Mouse (Mus musculus): Measurements from ENCODE around the gene Celf6. TPM values are rescaled to one million over a fixed set of nuclear protein-coding genes. Genes with fewer than 3 reads are reported as not detected.

The Celf6 gene
- polyA plus RNA-seq (2015; fragmentation: Nextera tagmentation; extraction: Ambion mirVana), result 0.69 and 2.5 TPM in 2 replicates

DNA sequence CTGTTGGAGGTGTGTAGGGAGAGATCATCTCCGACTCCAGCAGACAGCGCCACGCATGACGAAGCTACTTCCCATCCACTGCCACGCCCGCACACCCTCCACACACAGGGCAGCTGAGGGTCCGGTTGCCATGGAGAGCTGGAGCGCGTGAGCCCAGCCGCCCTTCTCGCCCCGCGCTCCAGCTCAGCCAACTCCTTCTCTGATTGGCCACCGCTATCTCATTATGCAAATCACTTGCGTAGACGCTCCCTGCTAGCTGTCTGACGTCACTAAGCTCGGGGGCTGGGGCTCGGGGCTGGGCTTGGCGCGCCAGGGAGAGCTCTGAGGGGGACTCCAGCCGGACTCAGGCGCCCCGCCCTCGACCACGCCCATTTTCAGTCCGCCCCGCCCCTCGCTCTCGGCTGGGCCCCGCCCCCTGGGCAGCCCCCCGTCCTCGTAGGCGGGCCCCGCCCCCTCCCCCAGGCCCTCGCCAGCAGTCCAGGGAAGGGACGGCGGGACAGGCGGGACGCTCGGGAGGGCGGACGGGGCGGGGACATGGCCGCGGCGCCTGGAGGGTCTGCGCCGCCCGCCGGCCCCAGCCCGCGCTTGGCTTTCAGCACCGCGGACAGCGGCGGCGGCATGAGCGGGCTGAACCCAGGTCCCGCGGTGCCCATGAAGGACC, at the start of gene Celf6:
Gene Celf6, plus strand, starts transcription at position 74 of the 661 bp plus-strand sequence.
- Histone ChIP-seq H3K4me2 (peak within 1 kb of the TSS; percentile 85), H3K36me3 (no peaks in the 10 kb centered on the region), H3K4me1 (peaks cover 12% of the 10 kb centered on the region), H3K4me3 (replicated peaks) (peak within 1 kb of the TSS; percentile 48), H3K9ac (no peak within 1 kb of the TSS), H3K27me3 (peaks cover 60% of the 10 kb centered on the region), H3K27ac (no peak within 1 kb of the TSS), H3K9me3 (replicated peaks) (no peaks in the 10 kb centered on the region)
- ATAC-seq (replicated peaks; ENCODE audit: low FRiP score), result peak; percentile 98
- WGBS, result under 1% methylated on average over 54 of the region's 61 CpGs

DNA sequence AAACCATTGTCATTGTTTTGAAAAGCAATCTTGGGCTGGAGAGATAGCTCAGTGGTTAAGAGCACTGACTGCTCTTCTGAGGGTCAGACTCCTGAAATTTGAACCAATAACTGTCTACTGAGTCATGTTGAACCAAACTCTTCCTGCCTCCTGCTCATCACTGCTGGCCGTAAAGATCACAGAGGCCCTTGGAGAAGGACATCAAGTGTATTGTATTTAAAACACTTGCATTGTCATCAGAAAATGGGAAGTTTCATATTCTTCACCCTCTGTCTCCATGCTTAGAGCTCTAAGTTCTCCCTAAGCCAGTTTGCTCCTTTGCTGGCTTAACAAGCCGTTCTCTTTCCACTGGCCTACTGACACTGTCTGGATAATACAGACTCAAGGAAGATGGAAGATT, 49.4 kb upstream of the Celf6 start:
- 76% methylated on average over 2 of the region's 2 CpGs for WGBS

DNA sequence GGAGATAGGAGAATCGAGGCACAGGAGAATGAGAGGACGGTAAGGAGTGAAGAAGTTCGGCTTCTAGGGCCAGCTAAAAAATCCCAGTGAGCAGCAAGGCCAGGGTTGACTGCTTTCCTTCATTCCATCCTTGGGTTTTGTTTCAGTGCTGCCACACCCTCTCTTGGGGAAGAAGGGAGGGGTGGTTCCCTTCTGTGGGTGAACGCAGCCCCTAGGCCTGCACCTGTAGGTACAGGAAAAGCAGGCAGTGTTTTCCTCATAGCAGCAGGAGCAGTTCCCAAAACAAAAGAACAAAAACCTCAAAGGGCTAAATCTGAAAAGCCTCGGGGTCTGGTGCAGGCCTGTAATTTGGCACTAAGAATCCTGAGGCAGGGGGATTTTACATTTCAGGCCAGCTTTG, 46.1 kb upstream of the Celf6 start:
- no peaks in the 10 kb centered on the region for H3K4me1 ChIP-seq
- H3K36me3 ChIP-seq, result no peaks in the 10 kb centered on the region
- H3K9me3 ChIP-seq (replicated peaks), result no peaks in the 10 kb centered on the region
- WGBS, result 29% methylated on average over 5 of the region's 5 CpGs
- H3K4me2 ChIP-seq, result no peak overlapping the region
- no peak overlapping the region for H3K9ac ChIP-seq
- H3K27ac ChIP-seq, result no peak overlapping the region
- no peaks in the 10 kb centered on the region for H3K27me3 ChIP-seq
- ATAC-seq (replicated peaks; ENCODE audit: low FRiP score), result no peak
- H3K4me3 ChIP-seq (replicated peaks), result no peak overlapping the region

More for the DNA sequence above, 49.4 kb upstream of the Celf6 start:
- Histone ChIP-seq H3K27me3 (no peaks in the 10 kb centered on the region), H3K9me3 (replicated peaks) (no peaks in the 10 kb centered on the region), H3K27ac (no peak overlapping the region), H3K4me3 (replicated peaks) (no peak overlapping the region), H3K4me1 (no peaks in the 10 kb centered on the region), H3K4me2 (no peak overlapping the region), H3K9ac (no peak overlapping the region), H3K36me3 (no peaks in the 10 kb centered on the region)
- no peak for ATAC-seq (replicated peaks; ENCODE audit: low FRiP score)

DNA sequence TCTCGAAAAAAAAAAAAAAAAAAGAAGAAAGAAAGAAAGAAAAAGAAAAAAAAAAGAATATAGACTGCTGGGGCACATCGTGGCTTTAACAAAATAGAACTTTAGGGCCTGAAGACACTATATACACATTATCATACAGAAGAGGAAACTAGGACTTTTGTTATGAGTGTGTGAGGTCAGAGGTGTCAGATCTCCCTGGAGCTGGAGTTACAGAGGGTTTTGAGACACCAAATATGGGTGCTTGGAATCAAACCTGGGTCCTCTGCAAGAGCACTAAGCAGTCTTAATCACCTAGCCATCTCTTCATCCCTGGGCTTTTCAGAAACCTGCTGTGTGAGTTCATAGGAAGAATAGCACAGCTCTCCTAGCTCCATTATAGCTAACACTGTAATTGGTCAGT, 44.3 kb upstream of the Celf6 start:
- ATAC-seq (replicated peaks; ENCODE audit: low FRiP score), result no peak

DNA sequence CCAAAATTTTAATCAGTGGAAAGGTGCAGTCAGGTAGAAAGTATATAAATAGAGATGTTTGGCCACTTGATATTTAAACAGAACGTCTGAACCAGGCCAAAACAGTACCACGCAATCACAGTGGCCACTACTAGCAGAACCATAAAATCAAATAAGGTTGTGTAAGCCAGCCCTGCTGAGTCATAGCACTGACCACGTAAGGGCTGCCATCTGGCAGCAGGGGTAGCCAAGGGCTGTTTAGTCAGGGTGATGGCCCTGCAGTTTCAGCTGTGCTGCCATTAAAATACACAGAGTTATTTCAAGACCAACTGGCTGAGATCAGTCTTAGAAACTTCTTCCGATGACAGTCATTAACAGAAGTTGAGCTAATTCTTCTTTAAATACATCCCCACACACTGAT, 43.8 kb upstream of the Celf6 start:
- H3K27me3 ChIP-seq, result no peaks in the 10 kb centered on the region
- no peak overlapping the region for H3K9ac ChIP-seq
- no peak overlapping the region for H3K4me2 ChIP-seq
- H3K4me1 ChIP-seq, result peaks cover under 1% of the 10 kb centered on the region
- 59% methylated on average over 4 of the region's 4 CpGs for WGBS
- ATAC-seq (replicated peaks; ENCODE audit: low FRiP score), result no peak
- no peak overlapping the region for H3K27ac ChIP-seq
- no peaks in the 10 kb centered on the region for H3K36me3 ChIP-seq
- no peaks in the 10 kb centered on the region for H3K9me3 ChIP-seq (replicated peaks)
- no peak overlapping the region for H3K4me3 ChIP-seq (replicated peaks)

More for the DNA sequence above, 44.3 kb upstream of the Celf6 start:
- Histone ChIP-seq H3K9ac (no peak overlapping the region), H3K4me1 (no peaks in the 10 kb centered on the region), H3K36me3 (no peaks in the 10 kb centered on the region), H3K27ac (no peak overlapping the region), H3K9me3 (replicated peaks) (no peaks in the 10 kb centered on the region), H3K27me3 (no peaks in the 10 kb centered on the region), H3K4me2 (no peak overlapping the region), H3K4me3 (replicated peaks) (no peak overlapping the region)
- 83% methylated on average over 2 of the region's 2 CpGs for WGBS

DNA sequence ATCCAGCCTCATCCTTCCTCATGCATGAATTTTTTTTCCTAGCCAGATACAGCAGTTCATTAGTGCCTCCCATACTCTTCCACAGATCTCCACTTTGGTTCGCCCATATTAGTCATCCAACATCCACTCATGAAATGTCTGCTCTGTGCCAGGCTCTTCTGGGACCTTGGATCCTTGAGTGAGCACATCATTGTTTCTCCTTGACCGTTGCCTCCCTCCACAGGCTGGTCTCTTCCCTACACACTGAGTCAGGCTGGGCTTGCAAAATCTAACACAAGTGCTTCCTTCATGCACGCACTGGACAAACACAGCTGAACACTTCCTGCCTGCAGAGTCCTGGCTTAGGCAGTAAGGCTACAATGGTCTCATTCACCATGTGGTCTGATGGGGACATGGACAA, 40.1 kb upstream of the Celf6 start:
- Histone ChIP-seq H3K36me3 (no peaks in the 10 kb centered on the region), H3K9me3 (replicated peaks) (no peaks in the 10 kb centered on the region), H3K4me2 (no peak overlapping the region), H3K27me3 (no peaks in the 10 kb centered on the region), H3K4me3 (replicated peaks) (no peak overlapping the region), H3K27ac (no peak overlapping the region), H3K9ac (no peak overlapping the region), H3K4me1 (peaks cover 22% of the 10 kb centered on the region)
- no peak for ATAC-seq (replicated peaks; ENCODE audit: low FRiP score)
- 81% methylated on average over 3 of the region's 3 CpGs for WGBS

DNA sequence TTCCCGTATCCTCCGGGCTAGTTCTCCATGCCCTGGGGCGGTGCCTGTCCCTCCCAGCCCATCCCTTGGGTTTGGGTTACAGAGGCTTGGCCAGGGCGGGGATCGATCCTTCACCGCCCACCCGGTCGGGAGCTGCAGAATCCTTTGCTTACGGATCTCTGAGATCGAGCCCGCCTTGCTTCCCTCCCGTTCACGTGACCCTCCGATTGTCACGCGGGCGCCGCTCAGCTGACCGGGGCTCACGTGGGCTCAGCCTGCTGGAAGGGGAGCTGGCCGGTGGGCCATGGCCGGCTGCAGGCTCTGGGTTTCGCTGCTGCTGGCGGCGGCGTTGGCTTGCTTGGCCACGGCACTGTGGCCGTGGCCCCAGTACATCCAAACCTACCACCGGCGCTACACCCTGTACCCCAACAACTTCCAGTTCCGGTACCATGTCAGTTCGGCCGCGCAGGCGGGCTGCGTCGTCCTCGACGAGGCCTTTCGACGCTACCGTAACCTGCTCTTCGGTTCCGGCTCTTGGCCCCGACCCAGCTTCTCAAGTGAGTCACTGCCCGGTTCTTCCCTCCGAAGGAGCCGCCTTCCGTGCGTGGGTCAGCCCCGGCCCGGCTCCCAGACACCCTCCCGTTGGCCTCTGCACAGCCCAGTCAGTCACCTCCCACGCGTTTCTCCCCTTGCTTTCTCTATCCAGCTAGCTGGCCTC, 38.1 kb upstream of the Celf6 start, which contains the start of the genes Hexa and Tmem202:
Gene Hexa, plus strand, starts transcription at position 100 of the 697 bp plus-strand sequence.
Gene Tmem202, minus strand, starts transcription at position 407 of the 697 bp plus-strand sequence.
- Histone ChIP-seq H3K27me3 (no peaks in the 10 kb centered on the region), H3K4me1 (peaks cover 22% of the 10 kb centered on the region), H3K4me2 (peak within 1 kb of the TSS; percentile 88), H3K36me3 (no peaks in the 10 kb centered on the region), H3K9me3 (replicated peaks) (no peaks in the 10 kb centered on the region), H3K9ac (peak within 1 kb of the TSS; percentile 60), H3K27ac (0 out of 2 replicates have a peak within 1 kb of the TSS, but pooled peaks have one; percentile 52), H3K4me3 (replicated peaks) (peak within 1 kb of the TSS; percentile 78)
- peak; percentile 94 for ATAC-seq (replicated peaks; ENCODE audit: low FRiP score)
- 1% methylated on average over 55 of the region's 55 CpGs for WGBS

DNA sequence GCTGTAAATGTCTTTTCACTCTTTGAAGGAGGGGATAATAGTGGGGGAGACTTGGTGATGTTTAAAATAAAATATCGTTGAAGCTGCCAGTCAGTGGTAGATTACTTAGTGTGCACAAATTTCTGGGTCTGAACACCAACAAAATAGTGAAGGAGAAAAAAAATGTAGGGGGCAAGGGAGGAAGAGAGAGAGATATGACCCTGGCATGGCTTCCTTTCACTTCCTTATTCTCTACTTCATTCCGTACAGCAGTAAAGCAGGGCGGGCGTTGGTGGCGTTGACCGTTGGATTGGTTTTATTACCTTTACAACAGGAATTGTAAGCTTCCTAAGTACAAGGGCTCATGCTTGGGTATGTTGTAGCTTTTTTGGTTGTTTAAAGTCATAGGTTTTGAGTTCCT, 36.1 kb upstream of the Celf6 start:
- WGBS, result 75% methylated on average over 6 of the region's 6 CpGs
- no peak overlapping the region for H3K4me2 ChIP-seq

DNA sequence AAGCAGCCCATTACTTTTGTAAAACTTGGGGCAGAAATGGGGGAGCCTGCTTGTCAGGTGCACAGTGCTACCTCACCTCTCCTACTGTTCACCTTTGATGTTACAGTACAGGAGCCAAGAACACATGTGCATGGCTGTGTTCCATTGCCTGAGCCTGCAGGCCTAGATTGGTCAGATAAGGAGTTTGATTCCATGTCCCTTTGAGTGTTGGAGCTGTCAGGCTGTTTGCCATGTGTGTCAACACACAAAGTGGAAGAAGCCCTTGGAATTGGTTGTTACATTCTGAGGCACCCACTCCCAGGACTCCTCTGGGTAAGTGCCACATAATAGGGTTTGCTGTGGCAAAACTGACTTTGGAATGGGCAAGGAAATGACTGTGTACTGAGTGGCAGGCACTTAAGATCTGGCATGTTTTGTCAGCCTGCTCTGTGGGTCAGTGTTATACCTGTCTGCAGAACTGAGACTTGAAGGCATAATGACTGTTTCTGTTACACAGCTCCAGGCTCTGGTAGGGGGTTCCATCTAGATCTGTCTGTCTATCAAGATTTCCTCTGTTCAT, 34.9 kb upstream of the Celf6 start:
- no peaks in the 10 kb centered on the region for H3K36me3 ChIP-seq
- H3K4me2 ChIP-seq, result no peak overlapping the region
- no peak for ATAC-seq (replicated peaks; ENCODE audit: low FRiP score)
- H3K27me3 ChIP-seq, result no peaks in the 10 kb centered on the region
- H3K4me3 ChIP-seq (replicated peaks), result no peak overlapping the region
- no peak overlapping the region for H3K9ac ChIP-seq
- no peaks in the 10 kb centered on the region for H3K9me3 ChIP-seq (replicated peaks)
- no peak overlapping the region for H3K27ac ChIP-seq
- peaks cover 22% of the 10 kb centered on the region for H3K4me1 ChIP-seq

More for the DNA sequence above, 36.1 kb upstream of the Celf6 start:
- no peak for ATAC-seq (replicated peaks; ENCODE audit: low FRiP score)
- no peaks in the 10 kb centered on the region for H3K27me3 ChIP-seq
- peaks cover 22% of the 10 kb centered on the region for H3K4me1 ChIP-seq
- no peaks in the 10 kb centered on the region for H3K9me3 ChIP-seq (replicated peaks)
- H3K4me3 ChIP-seq (replicated peaks), result no peak overlapping the region
- no peak overlapping the region for H3K9ac ChIP-seq
- H3K27ac ChIP-seq, result no peak overlapping the region
- no peaks in the 10 kb centered on the region for H3K36me3 ChIP-seq

DNA sequence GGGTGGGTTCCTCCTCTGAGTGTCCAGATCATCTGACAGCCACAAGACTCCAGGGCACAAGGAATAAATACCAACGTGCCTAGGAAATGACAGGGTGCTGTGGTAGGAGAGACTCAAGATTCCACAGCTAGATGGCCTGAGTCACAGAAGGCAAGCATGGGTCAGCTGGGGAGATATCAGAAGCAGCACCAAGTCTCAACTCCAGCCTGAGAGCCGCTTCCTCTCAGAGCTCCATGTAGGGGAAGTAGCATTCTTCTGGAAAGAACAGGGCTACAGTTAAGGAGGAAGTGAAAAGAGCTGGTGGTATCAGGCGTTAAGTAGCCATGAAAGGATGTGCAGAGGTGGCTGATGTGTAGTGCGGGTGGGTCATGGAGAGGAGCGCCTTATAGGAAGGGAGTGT, 33.0 kb upstream of the Celf6 start:
- H3K9ac ChIP-seq, result no peak overlapping the region
- no peaks in the 10 kb centered on the region for H3K9me3 ChIP-seq (replicated peaks)
- H3K27me3 ChIP-seq, result no peaks in the 10 kb centered on the region
- H3K4me2 ChIP-seq, result no peak overlapping the region
- 79% methylated on average over 5 of the region's 5 CpGs for WGBS
- no peak overlapping the region for H3K4me3 ChIP-seq (replicated peaks)
- 0 out of 2 replicates have a peak, but pooled peaks cover 5% of the 10 kb centered on the region for H3K36me3 ChIP-seq
- H3K4me1 ChIP-seq, result peaks cover 13% of the 10 kb centered on the region
- H3K27ac ChIP-seq, result no peak overlapping the region
- no peak for ATAC-seq (replicated peaks; ENCODE audit: low FRiP score)

DNA sequence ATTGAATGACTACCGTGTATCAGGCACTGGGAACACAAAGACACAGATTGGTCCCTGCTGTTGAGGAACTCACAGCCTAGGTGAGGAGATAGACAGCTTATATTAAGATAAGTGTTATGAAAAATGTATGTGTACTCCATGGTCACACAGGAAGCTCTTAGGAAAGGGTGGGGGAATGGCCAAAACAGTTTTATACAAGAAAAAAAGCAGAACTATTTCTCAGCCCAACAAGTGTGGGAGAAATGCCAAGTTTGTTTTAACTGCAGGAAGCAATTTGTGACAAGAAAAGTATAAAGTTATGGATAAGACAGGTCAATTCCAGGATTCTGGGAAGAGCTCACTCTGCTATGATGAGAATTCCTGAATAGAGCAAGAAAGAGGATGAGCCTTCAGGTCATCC, 29.8 kb upstream of the Celf6 start:
- H3K4me1 ChIP-seq, result 0 out of 2 replicates have a peak, but pooled peaks cover 4% of the 10 kb centered on the region
- no peak overlapping the region for H3K27ac ChIP-seq
- no peaks in the 10 kb centered on the region for H3K27me3 ChIP-seq
- WGBS, result 90% methylated on average over 1 of the region's 1 CpGs
- no peak overlapping the region for H3K9ac ChIP-seq
- no peak overlapping the region for H3K4me3 ChIP-seq (replicated peaks)
- ATAC-seq (replicated peaks; ENCODE audit: low FRiP score), result no peak
- H3K36me3 ChIP-seq, result 0 out of 2 replicates have a peak, but pooled peaks cover 5% of the 10 kb centered on the region
- H3K4me2 ChIP-seq, result no peak overlapping the region
- H3K9me3 ChIP-seq (replicated peaks), result no peaks in the 10 kb centered on the region

DNA sequence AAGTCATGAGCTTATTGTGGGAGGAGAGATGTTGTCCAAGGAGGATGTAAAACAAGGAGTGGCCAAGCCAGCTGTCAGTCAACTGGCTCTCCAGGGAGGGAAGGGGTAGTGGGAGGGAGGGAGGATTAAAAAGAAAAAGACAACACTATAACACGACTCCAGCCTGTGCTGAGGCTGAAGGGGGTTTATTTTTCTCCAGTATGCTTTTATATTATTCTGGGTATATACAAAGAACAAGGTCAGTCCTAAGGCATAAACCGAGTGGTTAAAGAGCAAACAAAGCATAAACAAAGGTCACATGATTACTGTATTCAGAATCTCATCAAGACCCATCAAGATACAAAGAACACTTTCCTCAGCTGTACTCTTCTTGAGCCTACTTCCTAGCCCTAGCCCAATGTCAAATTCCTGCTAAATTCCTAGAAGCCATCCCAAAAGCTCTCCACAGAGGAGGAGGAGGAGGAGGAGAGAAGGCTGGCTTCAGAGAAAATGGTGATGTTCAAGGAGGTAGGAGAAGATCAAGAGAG, 28.7 kb upstream of the Celf6 start:
- WGBS, result 66% methylated on average over 2 of the region's 2 CpGs
- no peak overlapping the region for H3K4me2 ChIP-seq
- no peak for ATAC-seq (replicated peaks; ENCODE audit: low FRiP score)

More for the DNA sequence above, 28.7 kb upstream of the Celf6 start:
- H3K27ac ChIP-seq, result no peak overlapping the region
- no peak overlapping the region for H3K4me3 ChIP-seq (replicated peaks)
- H3K27me3 ChIP-seq, result no peaks in the 10 kb centered on the region
- H3K9ac ChIP-seq, result no peak overlapping the region
- H3K36me3 ChIP-seq, result 0 out of 2 replicates have a peak, but pooled peaks cover 6% of the 10 kb centered on the region
- H3K9me3 ChIP-seq (replicated peaks), result no peaks in the 10 kb centered on the region
- H3K4me1 ChIP-seq, result 0 out of 2 replicates have a peak, but pooled peaks cover 4% of the 10 kb centered on the region
